Mouse (Mus musculus): Measurements from ENCODE around the gene Sirpa.

DNA sequence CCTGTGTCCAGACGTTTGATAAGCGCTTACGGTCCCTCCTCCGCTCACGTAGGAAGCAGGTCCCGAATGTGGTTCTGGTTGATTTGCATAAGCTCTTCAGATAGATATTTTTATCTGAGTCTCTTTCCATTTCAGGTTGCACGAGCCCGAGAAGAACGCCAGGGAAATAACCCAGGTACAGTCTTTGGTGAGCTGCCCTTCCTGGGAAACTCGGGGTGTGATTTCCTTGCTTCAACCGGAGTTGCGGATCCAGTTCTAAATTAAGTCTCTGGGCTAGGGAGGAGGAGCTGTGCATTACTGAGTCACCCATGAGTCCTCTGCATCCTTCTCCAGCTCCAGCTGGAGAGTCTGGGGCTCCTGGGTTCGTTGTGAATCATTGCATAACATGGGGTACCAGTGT is 35.2 kb downstream of the Sirpa start:
- no peak for TF ChIP-seq POLR2A (IDR thresholded peaks at IDR 0.05; ENCODE audit: control insufficient read depth, low read depth, low read length)
- TF ChIP-seq CTCF (IDR thresholded peaks at IDR 0.05; ENCODE audit: control insufficient read depth, insufficient read depth, insufficient replicate concordance, low read depth, low read length) = no peak
